Mouse (Mus musculus) heart, adult 18-20 months (tissue): ENCODE data around the gene Rnf11. TPM values are rescaled to one million over a fixed set of nuclear protein-coding genes. Genes with fewer than 3 reads are reported as not detected.

ENCODE experiments used
- DNase-seq, 2 experiments: peaks; one replicate each; pipeline ENCODE4 v3.0.0; 2021 to 2022; ENCODE audit warnings: mixed read lengths in 1 of 2
- total RNA-seq, 2 experiments: library from RNA; stranded (reverse); gene quantifications; 2 replicates each; pipeline ENCODE4 v1.2.3; 2021

Rnf11 gene
- total RNA-seq, 2 experiments from 2014 or later: 94.8 to 102 TPM

DNA sequence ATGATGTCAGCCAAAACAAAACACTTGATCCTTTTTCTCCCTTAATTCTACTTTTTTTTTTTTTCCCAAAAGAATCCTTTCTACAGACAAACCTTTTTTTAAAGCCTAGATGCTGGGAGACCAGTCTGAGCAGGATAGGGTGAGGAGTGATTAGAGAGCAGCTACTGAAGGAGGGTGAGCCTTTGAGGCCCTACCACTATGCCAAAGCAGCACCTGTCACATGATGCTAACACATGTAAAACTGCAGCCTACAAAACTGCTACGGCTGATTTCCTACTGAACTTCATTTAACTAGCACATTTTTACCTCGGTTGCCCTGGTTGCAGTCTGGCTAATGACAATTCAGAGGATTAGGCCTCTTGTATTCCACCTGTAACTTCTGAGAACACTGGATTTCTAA, 39.6 kb downstream of the Rnf11 start:
- no peak for DNase-seq

DNA sequence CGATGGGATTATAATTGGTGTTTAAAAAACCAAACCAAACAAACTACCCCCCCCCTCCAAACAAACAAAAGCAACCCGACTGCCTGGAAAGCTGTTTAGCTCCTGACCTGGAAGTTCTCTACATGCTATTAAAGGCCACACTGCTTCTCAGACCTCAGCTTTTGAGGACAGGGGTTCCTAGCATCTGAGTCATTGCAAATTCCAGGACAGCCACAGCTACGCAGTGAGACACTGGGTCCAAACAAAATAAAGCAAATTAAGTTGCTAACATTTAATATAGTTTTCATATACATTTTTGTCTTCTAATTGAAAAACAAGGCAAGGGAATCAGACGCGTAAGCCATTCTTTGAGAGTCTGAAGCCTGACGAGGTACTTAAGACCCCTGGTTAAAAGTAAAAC, 40.1 kb downstream of the Rnf11 start:
- DNase-seq: no peak

DNA sequence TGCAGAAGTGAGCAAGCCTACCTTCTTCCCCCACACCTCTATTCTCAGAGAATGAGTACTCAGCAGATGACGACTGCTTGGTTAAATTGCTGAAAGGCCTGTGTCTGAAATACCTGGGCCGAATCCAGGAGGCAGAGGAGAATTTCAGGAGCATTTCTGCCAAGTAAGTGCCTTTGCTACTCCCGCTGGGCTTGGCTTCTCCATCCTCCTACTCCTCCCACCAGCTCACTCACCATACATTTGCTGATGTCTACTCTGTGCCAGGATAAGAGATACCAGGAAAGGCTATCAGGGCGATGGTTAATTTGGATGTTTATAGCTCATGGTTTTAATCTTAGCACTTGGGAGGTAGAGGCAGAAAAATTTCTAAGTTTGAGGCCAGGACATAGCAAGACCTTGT, 41.9 kb downstream of the Rnf11 start:
- DNase-seq: no peak

GRCm38 (mm10) chr4:109442126-109442525, 42.4 kb downstream of the Rnf11 start:
- DNase-seq: no peak

GRCm38 (mm10) chr4:109441000-109441399, 43.5 kb downstream of the Rnf11 start:
- DNase-seq: no peak

DNA sequence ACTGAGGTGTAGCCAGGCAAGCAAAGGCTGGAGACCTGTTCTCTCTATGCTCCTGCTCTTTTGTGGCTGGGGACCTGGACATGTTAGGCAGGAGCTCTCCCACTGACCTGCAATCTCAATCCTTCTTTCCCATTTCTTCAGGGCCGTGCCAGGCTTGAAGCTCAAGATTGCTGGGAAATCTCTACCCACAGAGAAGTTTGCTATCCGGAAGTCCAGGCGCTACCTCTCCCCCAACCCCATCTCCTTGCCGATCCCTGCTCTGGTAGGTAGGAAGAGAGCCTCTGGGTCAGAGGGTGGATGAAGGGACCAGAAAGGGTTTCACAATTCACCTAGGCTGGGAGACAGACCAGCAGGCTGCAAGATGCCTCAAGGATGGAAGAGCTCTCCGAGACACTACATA, 44.1 kb downstream of the Rnf11 start:
- DNase-seq: no peak

GRCm38 (mm10) chr4:109439825-109440248, 44.7 kb downstream of the Rnf11 start:
- no peak for DNase-seq

DNA sequence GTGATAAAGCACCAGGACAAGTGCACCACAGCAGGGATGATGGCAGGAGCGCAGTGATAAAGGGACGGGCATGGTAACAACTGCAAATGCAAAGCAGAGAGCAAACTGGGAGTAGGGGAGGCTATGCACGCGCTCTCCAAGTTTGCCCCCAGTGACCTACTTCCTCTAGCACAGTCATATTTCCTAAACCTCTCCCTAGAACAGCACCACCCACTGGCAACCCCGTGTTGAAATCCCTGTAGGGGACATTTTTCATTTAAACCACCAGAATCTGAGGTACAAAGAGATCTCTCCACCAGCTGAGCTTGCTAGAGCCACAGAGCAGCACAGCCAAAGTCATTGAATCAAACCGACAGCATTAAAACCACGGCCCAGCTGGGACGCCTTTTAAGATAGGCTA, 45.4 kb downstream of the Rnf11 start:
- no peak for DNase-seq

GRCm38 (mm10) chr4:109437913-109438878, 46.3 kb downstream of the Rnf11 start:
- peak; percentile 61 to 81 for DNase-seq

DNA sequence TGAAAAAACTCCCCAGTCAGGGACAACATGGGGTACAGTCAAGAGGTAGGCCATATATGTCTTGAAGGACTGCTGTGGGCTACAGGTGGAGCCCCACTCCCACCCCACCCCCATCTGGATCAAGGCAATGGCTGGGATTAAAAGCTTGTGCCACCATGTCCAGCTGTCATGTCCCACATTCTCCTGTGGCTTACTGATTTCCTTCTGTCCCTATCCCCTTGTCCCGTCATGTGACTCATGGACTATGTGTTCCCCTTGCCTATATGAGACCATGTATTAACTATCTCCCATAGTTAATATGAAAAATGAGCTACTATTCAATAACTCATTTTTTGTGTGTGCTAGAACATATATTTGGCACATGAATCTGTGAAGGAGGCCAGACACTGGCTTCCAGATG, 50.3 kb downstream of the Rnf11 start:
- DNase-seq: no peak

DNA sequence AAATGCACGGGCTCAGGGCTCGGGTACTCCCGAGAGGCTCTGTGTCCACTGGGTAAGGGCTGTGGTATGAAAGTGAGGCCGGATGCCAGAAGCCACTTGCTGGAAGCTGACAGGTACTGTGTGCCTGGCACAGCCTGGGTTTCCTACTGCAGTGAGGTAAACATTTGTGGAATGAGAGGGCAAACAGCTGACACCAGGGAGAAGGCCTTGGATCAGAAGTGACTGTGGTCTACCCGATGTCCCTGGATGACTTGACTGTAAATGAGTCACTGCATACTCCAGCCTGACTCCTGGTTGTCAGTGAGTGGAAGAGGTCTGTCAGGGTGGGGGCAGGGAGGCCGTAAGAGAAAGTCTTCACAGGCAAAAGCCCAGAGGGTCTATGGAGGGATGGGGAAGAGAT, 50.9 kb downstream of the Rnf11 start:
- DNase-seq: peak; percentile 59 to 72

- DNase-seq: no peak
Measured at GRCm38 (mm10) chr4:109432668-109433375, 51.7 kb downstream of the Rnf11 start.

- peak; percentile 57 to 73 for DNase-seq
Measured at GRCm38 (mm10) chr4:109430854-109431253, 53.7 kb downstream of the Rnf11 start.

GRCm38 (mm10) chr4:109430250-109430649, 54.3 kb downstream of the Rnf11 start:
- no peak for DNase-seq

DNA sequence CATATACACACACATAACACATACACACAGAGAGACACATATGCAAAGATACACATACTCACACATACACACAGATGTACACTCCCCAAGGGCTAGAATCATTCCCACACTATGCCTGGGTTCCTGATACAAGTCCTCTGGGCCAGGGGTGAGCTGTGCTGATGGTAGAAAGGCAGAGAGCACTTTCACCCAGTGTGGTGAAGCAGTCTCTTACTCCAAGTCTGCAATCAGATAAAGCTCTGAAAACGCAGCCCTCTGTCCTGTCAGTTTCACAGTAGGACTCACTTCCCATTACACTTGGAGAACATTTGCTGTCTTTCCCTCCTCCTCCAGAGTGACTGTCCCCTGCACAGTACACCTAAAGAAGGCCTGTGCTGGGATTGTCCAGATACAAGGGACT, 57.5 kb downstream of the Rnf11 start:
- no peak for DNase-seq

GRCm38 (mm10) chr4:109423438-109423837, 61.1 kb downstream of the Rnf11 start:
- no peak for DNase-seq

DNA sequence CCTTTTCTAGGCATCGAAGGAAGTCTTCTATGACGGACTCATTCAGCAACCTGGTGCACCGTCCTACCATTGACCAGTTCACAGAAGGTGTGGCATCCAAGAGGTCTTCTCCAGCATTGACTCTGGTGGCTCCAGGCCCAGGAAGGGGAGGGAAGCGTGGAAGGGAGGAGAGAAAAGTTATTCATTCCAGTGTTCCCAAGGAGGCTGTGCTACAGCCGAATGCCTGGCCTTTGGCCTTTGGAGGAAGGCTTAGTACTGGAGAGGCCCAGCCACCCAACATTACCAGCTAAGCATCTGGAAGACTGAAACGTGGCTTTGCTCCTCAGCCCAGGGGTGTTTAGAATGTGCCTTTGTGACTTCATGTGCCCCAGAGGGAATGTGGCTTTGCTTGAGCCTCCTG, 62.1 kb downstream of the Rnf11 start:
- DNase-seq: no peak

- no peak for DNase-seq
Measured at GRCm38 (mm10) chr4:109421608-109422007, 62.9 kb downstream of the Rnf11 start.

- no peak for DNase-seq
Measured at GRCm38 (mm10) chr4:109420138-109420795, 64.3 kb downstream of the Rnf11 start.

- DNase-seq: no peak
Measured at GRCm38 (mm10) chr4:109419563-109419962, 65.0 kb downstream of the Rnf11 start.

GRCm38 (mm10) chr4:109419017-109419416, 65.5 kb downstream of the Rnf11 start:
- DNase-seq: no peak

DNA sequence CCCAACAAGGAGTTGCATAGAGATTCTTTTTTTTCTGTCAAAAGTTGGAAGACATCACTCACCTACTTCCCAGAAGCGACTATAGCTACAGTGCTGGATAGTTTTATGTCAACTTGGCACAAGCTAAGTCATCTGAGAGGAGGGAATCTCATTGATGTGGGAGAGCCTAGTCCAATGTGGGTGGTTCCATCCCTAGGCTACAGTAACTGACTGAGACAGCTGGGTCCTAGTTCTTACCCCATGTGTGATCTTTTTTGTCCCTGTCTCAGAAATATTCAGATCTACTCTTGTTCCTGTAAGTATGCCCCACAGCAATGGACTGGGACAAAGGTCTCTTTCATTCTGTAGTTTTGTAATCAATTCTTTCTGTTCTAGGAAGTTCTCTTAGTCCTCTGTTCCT, 66.5 kb downstream of the Rnf11 start:
- no peak for DNase-seq

- no peak for DNase-seq
Measured at GRCm38 (mm10) chr4:109412233-109412632, 72.3 kb downstream of the Rnf11 start.
